Mouse (Mus musculus) lung, embryonic 14.5 days (tissue): ENCODE data around the gene Dclk1. TPM values are rescaled to one million over a fixed set of nuclear protein-coding genes. Genes with fewer than 3 reads are reported as not detected.
A peak's percentile ranks its signal among the peaks of the same experiment; 100 is the strongest.

Experiments used
- ATAC-seq: fragments of 200-750 bp; cut with Nextera tagmentation; 2 replicates; pipeline ENCODE4 v1.8.0; 2017; ENCODE audit warnings: mild to moderate bottlenecking, moderate TSS enrichment, moderate library complexity; ENCODE audit not compliant: insufficient read depth
- DNase-seq: peaks from one replicate; pipeline ENCODE4 v3.0.0-alpha.2; 2015
- H3K27ac ChIP-seq: fragments of 300-500 bp; sonication (generic); 2 replicates; pipeline ENCODE4 v1.5.1; 2014; ENCODE audit warnings: low read depth, mild to moderate bottlenecking, moderate library complexity
- H3K27me3 ChIP-seq: fragments of 300-500 bp; sonication (generic); 2 replicates; pipeline ENCODE4 v1.6.1; 2014; ENCODE audit warnings: low read length, control low read depth; ENCODE audit not compliant: insufficient read depth
- H3K36me3 ChIP-seq: fragments of 300-500 bp; sonication (generic); 2 replicates; pipeline ENCODE4 v1.6.1; 2014; ENCODE audit warnings: control low read depth; ENCODE audit not compliant: insufficient read depth
- H3K4me1 ChIP-seq: fragments of 300-500 bp; sonication (generic); 2 replicates; pipeline ENCODE4 v1.6.1; 2014; ENCODE audit warnings: antibody characterized with exemption, control low read depth; ENCODE audit not compliant: insufficient read depth
- H3K4me2 ChIP-seq: fragments of 300-500 bp; sonication (generic); 2 replicates; pipeline ENCODE4 v1.6.1; 2014; ENCODE audit warnings: mild to moderate bottlenecking
- H3K4me3 ChIP-seq: fragments of 300-500 bp; sonication (generic); 2 replicates; pipeline ENCODE4 v1.5.1; 2014; ENCODE audit warnings: low read depth, low read length
- H3K9ac ChIP-seq: fragments of 300-500 bp; sonication (generic); 2 replicates; pipeline ENCODE4 v1.6.1; 2014
- H3K9me3 ChIP-seq: fragments of 300-500 bp; sonication (generic); 2 replicates; pipeline ENCODE4 v1.6.1; 2016; ENCODE audit warnings: low read depth, low read length, control low read depth
- CTCF ChIP-seq: IDR thresholded peaks from 2 replicates; pipeline ENCODE4 v1.5.1; 2016; ENCODE audit warnings: antibody characterized with exemption, low read depth
- WGBS: fragments of 180-500 bp; shearing (Covaris S2); extraction: QIAGEN DNeasy Blood & Tissue Kit; methylation state at CpG from one replicate; pipeline ENCODE4 v1.1.7; 2014; 5-methylcytosine and 5-hydroxymethylcytosine counted together
- polyA plus RNA-seq: library from polyadenylated mRNA; unstranded; fragments of >200 nt; fragmentation: Nextera tagmentation; extraction: Ambion mirVana; gene quantifications from 2 replicates; pipeline ENCODE4 v1.2.1, GENCODE M21; 2014

The Dclk1 gene
- polyA plus RNA-seq, 1 experiment from 2014 or later = 11.3 TPM

GRCm38 (mm10) chr3:55440342-55440741 lies 198.2 kb downstream of the Dclk1 start:
- H3K9me3 ChIP-seq = no peaks in the 10 kb centered on the region
- no peak overlapping the region for H3K9ac ChIP-seq
- H3K27me3 ChIP-seq = no peaks in the 10 kb centered on the region
- ATAC-seq = no peak; the same call in 1 of the 2 replicates
- H3K4me3 ChIP-seq = no peak overlapping the region
- WGBS = 40% methylated on average over 8 of the region's 8 CpGs
- no peaks in the 10 kb centered on the region for H3K4me1 ChIP-seq
- no peak for TF ChIP-seq CTCF
- DNase-seq = peak; percentile 17
- no peak overlapping the region for H3K4me2 ChIP-seq
- H3K36me3 ChIP-seq = no peaks in the 10 kb centered on the region
- H3K27ac ChIP-seq = no peak overlapping the region

- ATAC-seq = no peak
- Histone ChIP-seq H3K4me2 (no peak overlapping the region), H3K9ac (no peak overlapping the region), H3K36me3 (no peaks in the 10 kb centered on the region), H3K27me3 (no peaks in the 10 kb centered on the region), H3K9me3 (no peaks in the 10 kb centered on the region), H3K27ac (no peak overlapping the region), H3K4me3 (no peak overlapping the region), H3K4me1 (no peaks in the 10 kb centered on the region)
- DNase-seq = no peak
- TF ChIP-seq CTCF = no peak
- 69% methylated on average over 11 of the region's 11 CpGs for WGBS
Measured at GRCm38 (mm10) chr3:55442012-55442645, 200.0 kb downstream of the Dclk1 start.

- Histone ChIP-seq H3K9ac (no peak overlapping the region), H3K4me1 (no peaks in the 10 kb centered on the region), H3K9me3 (no peaks in the 10 kb centered on the region), H3K27me3 (no peaks in the 10 kb centered on the region), H3K27ac (no peak overlapping the region), H3K4me3 (no peak overlapping the region), H3K4me2 (no peak overlapping the region), H3K36me3 (no peaks in the 10 kb centered on the region)
- 85% methylated on average over 8 of the region's 8 CpGs for WGBS
- ATAC-seq = no peak
- no peak for TF ChIP-seq CTCF
- no peak for DNase-seq
Measured at GRCm38 (mm10) chr3:55443271-55443670, 201.1 kb downstream of the Dclk1 start.

GRCm38 (mm10) chr3:55443725-55444124 lies 201.6 kb downstream of the Dclk1 start:
- Histone ChIP-seq H3K9ac (no peak overlapping the region), H3K27me3 (no peaks in the 10 kb centered on the region), H3K36me3 (no peaks in the 10 kb centered on the region), H3K4me2 (no peak overlapping the region), H3K27ac (no peak overlapping the region), H3K4me3 (no peak overlapping the region), H3K4me1 (no peaks in the 10 kb centered on the region), H3K9me3 (no peaks in the 10 kb centered on the region)
- no peak for DNase-seq
- TF ChIP-seq CTCF = no peak
- no peak for ATAC-seq
- 87% methylated on average over 2 of the region's 2 CpGs for WGBS

GRCm38 (mm10) chr3:55446681-55447080 lies 204.5 kb downstream of the Dclk1 start:
- H3K36me3 ChIP-seq = no peaks in the 10 kb centered on the region
- WGBS = 82% methylated on average over 7 of the region's 7 CpGs
- no peaks in the 10 kb centered on the region for H3K27me3 ChIP-seq
- no peak overlapping the region for H3K27ac ChIP-seq
- H3K4me1 ChIP-seq = no peaks in the 10 kb centered on the region
- H3K9me3 ChIP-seq = no peaks in the 10 kb centered on the region
- no peak for DNase-seq
- no peak for ATAC-seq
- no peak for TF ChIP-seq CTCF
- no peak overlapping the region for H3K4me3 ChIP-seq
- H3K4me2 ChIP-seq = no peak overlapping the region
- H3K9ac ChIP-seq = no peak overlapping the region

- H3K36me3 ChIP-seq = no peaks in the 10 kb centered on the region
- 79% methylated on average over 5 of the region's 5 CpGs for WGBS
- DNase-seq = peak; percentile 17
Measured at GRCm38 (mm10) chr3:55447486-55448460, 205.6 kb downstream of the Dclk1 start.

GRCm38 (mm10) chr3:55449148-55449547 lies 207.0 kb downstream of the Dclk1 start:
- H3K36me3 ChIP-seq = no peaks in the 10 kb centered on the region
- H3K9me3 ChIP-seq = no peaks in the 10 kb centered on the region
- WGBS = 81% methylated on average over 2 of the region's 2 CpGs
- H3K9ac ChIP-seq = no peak overlapping the region
- H3K27me3 ChIP-seq = no peaks in the 10 kb centered on the region
- no peak for ATAC-seq
- no peaks in the 10 kb centered on the region for H3K4me1 ChIP-seq
- no peak overlapping the region for H3K27ac ChIP-seq
- no peak for TF ChIP-seq CTCF
- H3K4me3 ChIP-seq = no peak overlapping the region
- no peak for DNase-seq
- H3K4me2 ChIP-seq = no peak overlapping the region

More at GRCm38 (mm10) chr3:55447486-55448460, 205.6 kb downstream of the Dclk1 start:
- no peaks in the 10 kb centered on the region for H3K27me3 ChIP-seq
- no peak overlapping the region for H3K9ac ChIP-seq
- no peaks in the 10 kb centered on the region for H3K4me1 ChIP-seq
- TF ChIP-seq CTCF = no peak
- H3K4me2 ChIP-seq = no peak overlapping the region
- no peak overlapping the region for H3K4me3 ChIP-seq
- H3K9me3 ChIP-seq = no peaks in the 10 kb centered on the region
- ATAC-seq = no peak
- no peak overlapping the region for H3K27ac ChIP-seq
